Mouse (Mus musculus): ENCODE results near the gene Prdm16. TPM values are rescaled to one million over a fixed set of nuclear protein-coding genes. Genes with fewer than 3 reads are reported as not detected.

The Prdm16 gene
- polyA plus RNA-seq, 1 experiment, result not detected

DNA sequence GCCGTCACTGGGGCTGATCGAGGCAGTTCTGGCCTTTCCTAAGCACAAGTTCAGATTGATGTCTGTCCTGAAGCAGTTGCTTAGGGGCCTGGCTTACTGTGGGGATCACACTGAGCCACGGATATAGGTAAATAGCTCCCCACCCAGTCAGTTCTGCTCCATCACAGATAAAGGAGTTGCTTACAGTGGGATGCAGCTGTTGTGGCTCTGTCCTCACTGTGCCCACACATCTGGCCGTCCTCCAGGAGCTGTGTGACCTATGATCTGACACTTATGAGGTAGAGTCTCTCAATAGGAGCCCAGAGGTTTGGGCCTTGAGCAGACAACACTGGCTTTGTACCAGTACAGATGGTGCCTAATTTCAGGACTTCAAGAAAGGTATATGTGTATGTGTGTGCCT is 142.7 kb downstream of the Prdm16 start:
- Histone ChIP-seq H3K4me1 (no peaks in the 10 kb centered on the region), H3K27me3 (replicated peaks) (peaks cover 37% of the 10 kb centered on the region), H3K4me3 (replicated peaks) (no peak overlapping the region), H3K36me3 (replicated peaks; ENCODE audit: low read length) (no peaks in the 10 kb centered on the region), H3K9me3 (no peaks in the 10 kb centered on the region)
- no peak for TF ChIP-seq FLI1 (IDR thresholded peaks at IDR 0.05; ENCODE audit: low read length)
- TF ChIP-seq GATA1 (IDR thresholded peaks at IDR 0.05; ENCODE audit: borderline replicate concordance, low read length), result no peak

DNA sequence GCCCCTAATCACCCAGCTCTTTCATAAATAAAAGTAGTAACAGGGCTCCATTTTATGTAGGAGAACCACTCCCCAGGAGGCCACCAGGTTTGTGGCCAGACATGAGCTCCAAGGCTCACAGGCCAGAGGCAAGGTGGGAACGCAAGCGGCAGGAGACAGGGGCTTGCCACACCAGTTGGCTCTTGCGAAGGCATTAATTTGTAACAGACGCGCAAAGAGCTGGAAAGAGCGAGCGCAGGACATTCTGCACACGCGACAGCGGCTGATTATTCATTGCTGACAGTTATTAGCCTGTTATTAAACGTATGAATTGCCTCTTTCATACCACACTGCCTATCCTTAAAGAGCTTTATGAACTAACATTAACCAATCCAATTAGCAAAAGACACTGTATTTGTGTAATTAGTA is 144.0 kb downstream of the Prdm16 start:
- peaks cover 40% of the 10 kb centered on the region for H3K27me3 ChIP-seq (replicated peaks)
- H3K4me1 ChIP-seq, result no peaks in the 10 kb centered on the region
- no peaks in the 10 kb centered on the region for H3K36me3 ChIP-seq (replicated peaks; ENCODE audit: low read length)
- H3K4me3 ChIP-seq (replicated peaks), result no peak overlapping the region
- H3K9me3 ChIP-seq, result no peaks in the 10 kb centered on the region
- TF ChIP-seq GATA1 (IDR thresholded peaks at IDR 0.05; ENCODE audit: borderline replicate concordance, low read length), result no peak
- TF ChIP-seq FLI1 (IDR thresholded peaks at IDR 0.05; ENCODE audit: low read length), result no peak

DNA sequence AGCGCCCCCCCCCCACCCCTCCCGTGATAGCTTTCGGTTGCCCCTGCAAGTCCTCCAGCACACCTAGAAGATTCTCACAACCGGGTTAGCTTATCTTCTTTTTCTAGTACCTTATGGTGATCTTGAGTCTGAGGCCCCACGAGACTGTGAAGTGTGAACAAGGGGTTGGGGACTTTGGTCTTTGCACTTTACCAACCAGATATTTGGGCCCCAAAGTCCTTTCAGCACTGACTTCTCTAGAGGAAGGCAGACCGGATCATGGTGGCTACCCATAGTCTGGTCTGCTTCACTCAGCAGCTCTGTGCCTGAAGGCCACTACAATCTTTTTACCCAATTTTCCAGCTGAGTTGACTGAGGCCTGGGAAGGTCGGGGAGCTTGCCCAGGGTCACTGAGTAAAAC is 144.4 kb downstream of the Prdm16 start:
- TF ChIP-seq GATA1 (IDR thresholded peaks at IDR 0.05; ENCODE audit: borderline replicate concordance, low read length) (no peak), FLI1 (IDR thresholded peaks at IDR 0.05; ENCODE audit: low read length) (no peak)
- H3K27me3 ChIP-seq (replicated peaks), result peaks cover 37% of the 10 kb centered on the region
- no peaks in the 10 kb centered on the region for H3K4me1 ChIP-seq
- no peaks in the 10 kb centered on the region for H3K9me3 ChIP-seq
- no peak overlapping the region for H3K4me3 ChIP-seq (replicated peaks)
- no peaks in the 10 kb centered on the region for H3K36me3 ChIP-seq (replicated peaks; ENCODE audit: low read length)

DNA sequence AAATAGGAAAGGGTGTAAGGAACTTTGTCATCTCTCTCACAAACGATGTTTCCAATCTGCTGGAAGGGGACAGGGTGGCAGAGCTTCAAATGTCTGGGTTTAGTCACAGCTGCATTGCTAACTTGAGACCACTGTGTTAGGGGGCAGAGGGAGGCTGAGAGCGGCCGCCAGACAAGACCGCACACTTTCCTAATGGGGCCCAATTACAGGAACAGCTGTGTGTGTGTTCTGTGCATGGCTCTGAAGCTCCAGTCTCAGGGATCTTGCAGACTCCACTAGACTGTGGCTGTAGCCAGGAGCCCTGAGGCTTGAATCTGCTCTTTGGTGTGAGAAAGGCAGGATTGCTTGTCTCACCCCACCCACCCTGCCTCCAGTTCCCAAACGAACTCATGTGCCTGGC is 148.6 kb downstream of the Prdm16 start:
- TF ChIP-seq GATA1 (IDR thresholded peaks at IDR 0.05; ENCODE audit: borderline replicate concordance, low read length) (no peak), FLI1 (IDR thresholded peaks at IDR 0.05; ENCODE audit: low read length) (no peak)
- H3K9me3 ChIP-seq, result no peaks in the 10 kb centered on the region
- peaks cover 55% of the 10 kb centered on the region for H3K27me3 ChIP-seq (replicated peaks)
- no peaks in the 10 kb centered on the region for H3K4me1 ChIP-seq
- no peak overlapping the region for H3K4me3 ChIP-seq (replicated peaks)
- no peaks in the 10 kb centered on the region for H3K36me3 ChIP-seq (replicated peaks; ENCODE audit: low read length)

DNA sequence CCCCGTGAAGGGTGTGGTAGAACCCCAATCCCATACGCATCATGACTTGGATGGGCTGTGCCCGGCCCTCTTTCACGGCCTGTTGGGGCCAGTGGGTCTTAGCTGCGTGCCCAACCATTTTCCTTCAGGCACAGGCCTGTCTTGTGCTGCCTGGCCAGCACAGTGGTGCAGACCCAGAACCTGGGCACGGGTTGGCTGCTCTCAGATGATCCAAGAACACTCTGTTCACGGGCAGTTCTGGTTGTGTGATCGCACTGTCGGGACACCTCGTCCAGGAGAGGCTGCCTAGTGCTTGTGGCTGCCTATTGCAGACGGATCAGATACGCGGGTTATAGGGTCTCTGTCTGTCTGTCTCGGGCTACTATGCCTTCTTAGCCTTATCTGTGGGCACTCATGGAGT is 154.0 kb downstream of the Prdm16 start:
- Histone ChIP-seq H3K27me3 (replicated peaks) (peaks cover 47% of the 10 kb centered on the region), H3K4me3 (replicated peaks) (no peak overlapping the region), H3K4me1 (no peaks in the 10 kb centered on the region), H3K9me3 (no peaks in the 10 kb centered on the region), H3K36me3 (replicated peaks; ENCODE audit: low read length) (no peaks in the 10 kb centered on the region)
- TF ChIP-seq GATA1 (IDR thresholded peaks at IDR 0.05; ENCODE audit: borderline replicate concordance, low read length), result no peak
- TF ChIP-seq FLI1 (IDR thresholded peaks at IDR 0.05; ENCODE audit: low read length), result no peak

DNA sequence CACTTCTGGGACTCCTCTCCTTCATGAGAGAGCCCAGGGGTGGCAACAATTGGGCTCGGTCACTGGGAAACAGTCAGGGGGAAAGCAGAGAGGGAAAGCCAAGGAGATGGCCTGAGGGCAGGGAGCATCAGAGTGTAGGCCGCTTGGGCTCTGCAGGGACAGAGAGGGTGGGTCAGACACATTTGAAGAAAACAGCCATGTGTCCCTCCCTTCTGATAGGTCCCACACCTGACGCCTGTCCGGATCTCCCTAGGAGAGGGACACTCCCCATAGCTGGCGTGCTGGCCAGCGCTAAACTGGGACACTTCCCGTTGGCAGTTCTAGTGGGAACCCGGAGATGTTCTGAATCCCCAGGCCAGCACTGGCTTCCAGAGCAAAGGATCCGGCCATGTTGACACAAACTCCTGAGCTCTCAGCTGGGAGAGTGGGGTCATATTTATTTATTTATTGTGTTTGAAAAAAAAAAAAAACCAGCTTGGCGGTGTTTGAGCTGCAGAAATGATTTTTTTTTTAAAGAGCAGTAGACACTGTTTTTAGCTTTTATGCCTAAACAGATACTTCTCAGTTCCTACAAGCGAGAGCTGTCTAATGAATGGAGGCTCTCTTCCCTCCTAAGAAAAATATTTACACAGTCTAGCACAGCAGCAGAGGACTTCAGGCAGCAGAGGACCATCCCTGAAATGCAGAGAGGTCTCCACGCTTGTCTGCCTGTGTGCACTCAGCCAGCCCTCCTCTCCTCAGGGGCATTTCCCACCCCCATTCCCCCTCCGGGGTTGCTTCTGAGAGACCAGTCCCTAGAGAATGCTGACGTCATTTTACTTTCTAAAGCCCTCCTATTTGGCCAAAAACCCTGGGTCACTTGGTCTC is 154.7 kb downstream of the Prdm16 start:
- H3K9me3 ChIP-seq, result no peaks in the 10 kb centered on the region
- H3K4me3 ChIP-seq (replicated peaks), result no peak overlapping the region
- H3K27me3 ChIP-seq (replicated peaks), result peaks cover 47% of the 10 kb centered on the region
- TF ChIP-seq GATA1 (IDR thresholded peaks at IDR 0.05; ENCODE audit: borderline replicate concordance, low read length) (no peak), FLI1 (IDR thresholded peaks at IDR 0.05; ENCODE audit: low read length) (no peak)
- no peaks in the 10 kb centered on the region for H3K4me1 ChIP-seq
- no peaks in the 10 kb centered on the region for H3K36me3 ChIP-seq (replicated peaks; ENCODE audit: low read length)

DNA sequence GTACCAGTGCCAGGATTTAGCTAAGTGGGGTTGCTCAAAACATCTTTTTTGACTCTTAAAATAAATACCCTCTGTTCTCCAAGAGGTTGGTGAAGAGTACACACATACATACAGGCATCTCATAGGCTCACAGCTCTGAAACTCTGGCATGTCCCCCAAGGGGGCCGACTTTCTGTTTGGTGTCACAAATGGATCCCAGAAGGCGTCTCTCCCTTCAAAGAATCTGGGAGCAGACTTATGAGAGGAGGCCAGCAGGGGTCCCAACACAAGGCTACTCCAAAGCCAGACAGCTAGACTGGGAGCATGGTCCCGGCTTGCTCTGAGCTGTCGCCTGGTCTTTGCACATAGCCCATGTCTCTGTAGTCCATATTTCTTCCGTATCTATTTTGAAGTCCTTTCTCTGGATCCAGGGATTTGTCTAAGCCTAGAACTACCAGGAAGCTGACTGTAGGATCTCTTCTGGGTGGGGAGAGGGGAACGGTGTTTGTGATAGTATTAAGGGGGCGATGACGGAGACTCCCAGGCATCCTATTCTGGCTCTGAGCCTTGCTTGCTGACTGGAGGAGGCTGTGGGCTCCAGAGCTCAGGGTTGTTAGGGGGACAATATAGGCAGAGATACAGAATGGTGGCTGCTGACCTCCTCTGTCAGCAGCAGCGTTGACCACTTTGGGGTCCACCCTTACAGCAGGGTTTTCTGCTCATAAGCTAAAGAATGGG is 156.0 kb downstream of the Prdm16 start:
- H3K9me3 ChIP-seq, result no peaks in the 10 kb centered on the region
- no peaks in the 10 kb centered on the region for H3K36me3 ChIP-seq (replicated peaks; ENCODE audit: low read length)
- no peak for TF ChIP-seq FLI1 (IDR thresholded peaks at IDR 0.05; ENCODE audit: low read length)
- TF ChIP-seq GATA1 (IDR thresholded peaks at IDR 0.05; ENCODE audit: borderline replicate concordance, low read length), result no peak
- H3K4me1 ChIP-seq, result no peaks in the 10 kb centered on the region
- H3K27me3 ChIP-seq (replicated peaks), result peaks cover 48% of the 10 kb centered on the region
- no peak overlapping the region for H3K4me3 ChIP-seq (replicated peaks)

DNA sequence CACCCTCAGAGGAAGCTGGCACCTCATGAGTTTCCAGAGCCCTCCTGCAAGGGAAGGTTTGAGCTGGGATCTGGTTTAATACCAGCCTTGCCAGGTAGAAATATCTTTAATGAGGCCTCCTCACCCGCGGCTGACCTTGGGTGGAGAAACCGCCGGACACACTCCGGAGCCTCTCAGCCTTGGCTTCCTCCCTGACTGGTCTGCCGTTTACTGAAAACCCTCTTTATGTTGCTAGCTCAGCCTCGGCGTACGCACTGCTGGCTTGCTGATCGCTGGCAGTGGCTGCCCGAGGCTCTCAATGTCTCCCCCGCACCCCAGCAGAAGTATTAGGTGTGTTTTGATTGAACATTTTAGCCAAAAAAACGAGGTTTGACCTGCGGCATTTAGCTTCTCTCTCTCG is 156.5 kb downstream of the Prdm16 start:
- Histone ChIP-seq H3K4me3 (replicated peaks) (no peak overlapping the region), H3K36me3 (replicated peaks; ENCODE audit: low read length) (no peaks in the 10 kb centered on the region), H3K9me3 (no peaks in the 10 kb centered on the region), H3K27me3 (replicated peaks) (peaks cover 52% of the 10 kb centered on the region), H3K4me1 (no peaks in the 10 kb centered on the region)
- TF ChIP-seq GATA1 (IDR thresholded peaks at IDR 0.05; ENCODE audit: borderline replicate concordance, low read length) (no peak), FLI1 (IDR thresholded peaks at IDR 0.05; ENCODE audit: low read length) (no peak)

DNA sequence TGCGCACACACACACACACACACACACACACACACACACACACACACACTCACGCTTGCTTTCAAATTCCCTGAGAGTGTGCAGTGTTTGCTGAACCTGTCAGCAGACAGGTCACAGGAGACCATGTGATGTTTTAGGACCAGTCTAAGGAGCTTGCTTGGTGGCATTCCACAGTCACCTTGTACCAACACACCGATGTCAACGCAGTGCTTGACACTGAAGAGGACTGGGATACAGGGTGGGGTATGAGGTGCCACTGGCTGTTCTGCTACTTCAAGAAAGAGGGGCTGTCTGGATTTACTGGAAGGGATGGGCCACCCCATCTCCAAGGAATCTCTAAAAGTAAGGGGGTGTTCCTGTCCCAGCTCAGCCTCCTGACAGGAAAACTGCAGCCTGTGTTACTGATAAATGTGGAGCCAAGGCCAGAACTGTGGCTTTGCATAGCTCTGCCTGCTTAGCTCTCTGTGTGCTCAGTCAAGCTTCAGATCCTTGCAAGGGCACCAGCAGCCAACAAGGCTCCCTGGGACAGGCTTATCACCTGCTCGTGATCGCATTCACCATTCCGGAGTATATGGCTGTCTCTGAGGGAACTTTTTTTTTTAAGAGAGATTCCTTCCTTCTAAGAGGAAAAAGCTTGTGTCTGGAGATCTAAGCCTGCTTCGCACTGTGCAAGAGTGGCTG is 157.6 kb downstream of the Prdm16 start:
- no peaks in the 10 kb centered on the region for H3K36me3 ChIP-seq (replicated peaks; ENCODE audit: low read length)
- no peak overlapping the region for H3K4me3 ChIP-seq (replicated peaks)
- H3K27me3 ChIP-seq (replicated peaks), result peaks cover 49% of the 10 kb centered on the region
- H3K9me3 ChIP-seq, result no peaks in the 10 kb centered on the region
- TF ChIP-seq FLI1 (IDR thresholded peaks at IDR 0.05; ENCODE audit: low read length) (no peak), GATA1 (IDR thresholded peaks at IDR 0.05; ENCODE audit: borderline replicate concordance, low read length) (no peak)
- no peaks in the 10 kb centered on the region for H3K4me1 ChIP-seq

Data from megakaryocyte, embryonic 14.5 days (primary cell).